In the genomic region with DNA sequence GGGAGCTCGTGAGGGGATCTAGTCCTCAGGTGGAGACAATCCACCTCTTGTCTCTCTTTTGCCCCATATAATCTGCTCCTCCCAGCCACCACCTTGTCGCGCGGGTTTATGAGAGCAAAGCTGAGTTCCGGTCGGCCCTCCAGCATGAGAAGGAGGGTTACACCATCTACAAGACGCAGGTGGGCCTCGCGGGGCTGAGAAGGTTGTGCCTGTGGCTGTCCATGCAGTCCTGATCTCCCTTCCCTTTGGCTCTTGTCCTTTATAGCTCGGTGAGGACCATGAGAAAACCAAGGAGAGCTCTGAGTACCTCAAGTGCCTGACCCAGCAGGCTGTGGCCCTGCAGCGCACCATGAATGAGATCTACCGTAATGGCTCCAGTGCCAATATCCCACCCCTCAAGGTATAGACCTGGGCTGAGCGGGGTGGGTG, we compare ENCODE assay signal across 19 mouse cellular contexts. TPM values are rescaled to one million over a fixed set of nuclear protein-coding genes. Genes with fewer than 3 reads are reported as not detected.
A peak's percentile ranks its signal among the peaks of the same experiment; 100 is the strongest.
DNase-seq lines count a peak whose midpoint lies in the region; TF ChIP-seq lines count a peak whose summit lies in the region.
"Had no signal": no experiment of that assay in that cellular context is flagged by ENCODE, and none has a peak within 500 bp of the region (broad histone marks: within the 10 kb centered on the region; RNA-seq: fewer than 3 reads in every experiment).

No protein-coding gene starts in this region.

- no peak overlapping the region for H3ac ChIP-seq in myocyte (ENCODE audit: control insufficient read depth, insufficient read length)

- WGBS in heart, embryonic 10.5 days, result 94% methylated on average over 13 of the region's 13 CpGs

- no peak for TF ChIP-seq POLR2A in myocyte (IDR thresholded peaks at IDR 0.05; ENCODE audit: insufficient read length, low read depth)

- H3K27ac ChIP-seq in heart, embryonic 10.5 days, result no peak overlapping the region
- H3K27ac ChIP-seq: embryonic facial prominence, embryonic 13.5 days; embryonic facial prominence, embryonic 15.5 days; forebrain, embryonic 10.5 days; forebrain, embryonic 12.5 days had no signal

- H3K4me3 ChIP-seq in heart, embryonic 10.5 days, result no peak overlapping the region
- H3K4me3 ChIP-seq in myocyte, result no peak overlapping the region
- H3K4me3 ChIP-seq: embryonic facial prominence, embryonic 13.5 days; embryonic facial prominence, embryonic 15.5 days; erythroblast, embryonic 14.5 days; forebrain, embryonic 10.5 days; forebrain, embryonic 12.5 days had no signal

- H3K4me2 ChIP-seq in myocyte (ENCODE audit: low read depth), result no peak overlapping the region
- H3K4me2 ChIP-seq: embryonic facial prominence, embryonic 13.5 days; embryonic facial prominence, embryonic 15.5 days; forebrain, embryonic 12.5 days had no signal

- H3K27me3 ChIP-seq in heart, embryonic 10.5 days (ENCODE audit: insufficient read depth, poor library complexity, severe bottlenecking), result no peaks in the 10 kb centered on the region
- H3K27me3 ChIP-seq in myocyte (ENCODE audit: control insufficient read depth, insufficient read depth, insufficient read length), result no peaks in the 10 kb centered on the region
- H3K27me3 ChIP-seq: embryonic facial prominence, embryonic 13.5 days; embryonic facial prominence, embryonic 15.5 days; forebrain, embryonic 12.5 days had no signal

- no peaks in the 10 kb centered on the region for H3K4me1 ChIP-seq in heart, embryonic 10.5 days
- H3K4me1 ChIP-seq: embryonic facial prominence, embryonic 13.5 days; embryonic facial prominence, embryonic 15.5 days; forebrain, embryonic 10.5 days; forebrain, embryonic 12.5 days had no signal

- peak; percentile 64 for DNase-seq in heart, embryonic 10.5 days (ENCODE audit: low spot score)
- no peak for DNase-seq in heart, postnatal 36 days
- peak; percentile 2 for DNase-seq in right cerebral cortex, postnatal 25 days
- DNase-seq in right cerebral cortex, adult 18-20 months, result no peak
- DNase-seq in kidney, adult 11 months, result no peak
- DNase-seq: adrenal gland, adult 2 months; adrenal gland, postnatal 25 days; cerebellum, adult 11 months; cerebellum, adult 18-20 months; cerebellum, adult 8-10 months; cerebellum, postnatal 36 days; embryo, embryonic 11 days had no signal

- no peaks in the 10 kb centered on the region for H3K9me3 ChIP-seq in heart, embryonic 10.5 days
- H3K9me3 ChIP-seq: embryonic facial prominence, embryonic 13.5 days; embryonic facial prominence, embryonic 15.5 days; forebrain, embryonic 10.5 days; forebrain, embryonic 12.5 days had no signal

- H3K36me3 ChIP-seq in heart, embryonic 10.5 days, result peaks cover 78% of the 10 kb centered on the region
- peaks cover 19% of the 10 kb centered on the region for H3K36me3 ChIP-seq in myocyte (ENCODE audit: control insufficient read depth, insufficient read depth)

- no peaks in the 10 kb centered on the region for H3K79me2 ChIP-seq in myocyte (ENCODE audit: control insufficient read depth, insufficient read depth)

- intact Hi-C loops in heart, postnatal 36 days (cut with DNase I), result no loop called here

TF ChIP-seq in myocyte, 11 proteins besides CTCF, POLR2A, EP300 and RAD21:
- peak; percentile 29 for TF ChIP-seq POLR2AphosphoS2 (IDR thresholded peaks at IDR 0.05; ENCODE audit: insufficient read length, low read depth)
- no peak for TF ChIP-seq MYOD1 (IDR thresholded peaks at IDR 0.05; ENCODE audit: control insufficient read depth in 1 of 3, insufficient read length in 2 of 3, low read depth in 2 of 3)

RNA-seq across cellular contexts. Expression of a gene that starts 18.3 kb away (rescaled TPM):
- 50.2 and 68.6 TPM in 2 replicates for polyA plus RNA-seq in heart, embryonic 10.5 days (2016; fragmentation: Nextera tagmentation; extraction: Ambion mirVana)
- total RNA-seq in heart, postnatal 36 days (2021), result 100 to 1,000 TPM; 221 to 229 TPM
- polyA plus RNA-seq in myocyte (2012; fragmentation: generic; extraction: Trizol), result 62.3 TPM

RNA-seq across cellular contexts. Expression of a gene that starts 48.2 kb away (rescaled TPM):
- 1.6 and 1.7 TPM in 2 replicates for polyA plus RNA-seq in heart, embryonic 10.5 days (2016; fragmentation: Nextera tagmentation; extraction: Ambion mirVana)
- under 1 TPM; 0.33 to 0.36 TPM for total RNA-seq in heart, postnatal 36 days (2021)
- 0.06 TPM for polyA plus RNA-seq in myocyte (2012; fragmentation: generic; extraction: Trizol)
- total RNA-seq: common myeloid progenitor, adult 5-6 weeks had no signal

RNA-seq across cellular contexts. Expression of a gene that starts 56.9 kb away (rescaled TPM):
- polyA plus RNA-seq in heart, embryonic 10.5 days (2016; fragmentation: Nextera tagmentation; extraction: Ambion mirVana), result 47.2 and 55.8 TPM in 2 replicates
- total RNA-seq in heart, postnatal 36 days (2021), result 100 to 1,000 TPM; 201 to 204 TPM
- polyA plus RNA-seq in myocyte (2012; fragmentation: generic; extraction: Trizol), result 32.6 TPM

RNA-seq across cellular contexts. Expression of a gene that starts 56.9 kb away (rescaled TPM):
- polyA plus RNA-seq in heart, embryonic 10.5 days (2016; fragmentation: Nextera tagmentation; extraction: Ambion mirVana), result 5.2 and 7.0 TPM in 2 replicates
- total RNA-seq in heart, postnatal 36 days (2021), result 10 to 100 TPM; 74.1 to 86.6 TPM
- polyA plus RNA-seq in myocyte (2012; fragmentation: generic; extraction: Trizol), result 43.4 TPM

Comparison
In these comparisons a context has a peak if more than half of its experiments do, and no peak if none do; other contexts are left out.
1. DNase-seq: peak in heart, embryonic 10.5 days (single experiment) and right cerebral cortex, postnatal 25 days (single experiment); none in heart, postnatal 36 days (0 of 2), right cerebral cortex, adult 18-20 months (single experiment) and kidney, adult 11 months (single experiment).